Mouse (Mus musculus) liver, embryonic 16.5 days (tissue): Measurements from ENCODE around the gene 2510039O18Rik. TPM values are rescaled to one million over a fixed set of nuclear protein-coding genes. Genes with fewer than 3 reads are reported as not detected.

Source experiments
- ATAC-seq: fragments of 200-750 bp; cut with Nextera tagmentation; 2 replicates; pipeline ENCODE4 v1.8.0; 2017; ENCODE audit warnings: low read depth, mild to moderate bottlenecking, moderate number of reproducible peaks, moderate library complexity
- H3K27ac ChIP-seq: fragments of 300-500 bp; sonication (generic); 2 replicates; pipeline ENCODE4 v1.5.1; 2014; ENCODE audit warnings: mild to moderate bottlenecking, low read length
- H3K27me3 ChIP-seq: fragments of 300-500 bp; sonication (generic); 2 replicates; pipeline ENCODE4 v1.6.1; 2014; ENCODE audit warnings: low read depth, low read length, mixed read lengths; ENCODE audit not compliant: control insufficient read depth, insufficient read depth
- H3K36me3 ChIP-seq: fragments of 300-500 bp; sonication (generic); 2 replicates; pipeline ENCODE4 v1.6.1; 2014; ENCODE audit warnings: mild to moderate bottlenecking; ENCODE audit not compliant: control insufficient read depth, insufficient read depth
- H3K4me1 ChIP-seq: fragments of 300-500 bp; sonication (generic); 2 replicates; pipeline ENCODE4 v1.6.1; 2014; ENCODE audit warnings: low read depth, low read length, mixed read lengths; ENCODE audit not compliant: control insufficient read depth
- H3K4me2 ChIP-seq: fragments of 300-500 bp; sonication (generic); 2 replicates; pipeline ENCODE4 v1.6.1; 2014; ENCODE audit warnings: low read depth, low read length, mixed read lengths
- H3K4me3 ChIP-seq: fragments of 300-500 bp; sonication (generic); 2 replicates; pipeline ENCODE4 v1.5.1; 2014; ENCODE audit warnings: low read depth, mild to moderate bottlenecking, low read length
- H3K9ac ChIP-seq: fragments of 300-500 bp; sonication (generic); 2 replicates; pipeline ENCODE4 v1.6.1; 2014; ENCODE audit warnings: low read depth, low read length
- H3K9me3 ChIP-seq: fragments of 300-500 bp; sonication (generic); replicated peaks from 2 replicates; pipeline ENCODE4 v1.6.1; 2016; ENCODE audit warnings: low read length; ENCODE audit not compliant: control insufficient read depth
- WGBS: fragments of 180-500 bp; shearing (Covaris S2); extraction: QIAGEN DNeasy Blood & Tissue Kit; methylation state at CpG from one replicate; pipeline ENCODE4 v1.1.7; 2014; ENCODE audit not compliant: insufficient replicate concordance; 5-methylcytosine and 5-hydroxymethylcytosine counted together
- polyA plus RNA-seq: library from polyadenylated mRNA; unstranded; fragments of >200 nt; fragmentation: Nextera tagmentation; extraction: Ambion mirVana; gene quantifications from 2 replicates; pipeline ENCODE4 v1.2.1, GENCODE M21; 2015

2510039O18Rik gene
- polyA plus RNA-seq, 1 experiment from 2014 or later, result 5.8 TPM

GRCm38 (mm10) chr4:147993571-147994095, 52.9 kb downstream of the 2510039O18Rik start:
- Histone ChIP-seq H3K27ac (no peak overlapping the region), H3K36me3 (no peaks in the 10 kb centered on the region), H3K4me3 (no peak overlapping the region), H3K4me2 (no peak overlapping the region), H3K9ac (no peak overlapping the region), H3K4me1 (no peaks in the 10 kb centered on the region), H3K9me3 (no peaks in the 10 kb centered on the region), H3K27me3 (no peaks in the 10 kb centered on the region)
- WGBS, result 42% methylated on average over 7 of the region's 7 CpGs
- ATAC-seq, result no peak

GRCm38 (mm10) chr4:147995311-147995710, 54.6 kb downstream of the 2510039O18Rik start:
- H3K4me2 ChIP-seq, result no peak overlapping the region
- ATAC-seq, result no peak
- H3K4me1 ChIP-seq, result no peaks in the 10 kb centered on the region
- WGBS, result 61% methylated on average over 3 of the region's 3 CpGs
- H3K27ac ChIP-seq, result no peak overlapping the region
- H3K9ac ChIP-seq, result no peak overlapping the region
- no peaks in the 10 kb centered on the region for H3K9me3 ChIP-seq
- no peaks in the 10 kb centered on the region for H3K27me3 ChIP-seq
- H3K36me3 ChIP-seq, result no peaks in the 10 kb centered on the region
- H3K4me3 ChIP-seq, result no peak overlapping the region

Other genes starting within 250 kb of the 2510039O18Rik start
- not detected in 2 replicates for gene Zfp534, start 238.3 kb upstream of the 2510039O18Rik start, polyA plus RNA-seq
- gene Zfp984, start 131.1 kb upstream of the 2510039O18Rik start, polyA plus RNA-seq, result 3.2 and 3.4 TPM in 2 replicates
- gene Zfp933, start 92.5 kb upstream of the 2510039O18Rik start, polyA plus RNA-seq, result 1.3 and 1.5 TPM in 2 replicates
- 26.9 and 29.4 TPM in 2 replicates for gene Miip, start 72.1 kb upstream of the 2510039O18Rik start, polyA plus RNA-seq
- 1.8 and 2.0 TPM in 2 replicates for gene Fv1, start 71.9 kb upstream of the 2510039O18Rik start, polyA plus RNA-seq
- 15.9 and 16.2 TPM in 2 replicates for gene Mfn2, start 36.2 kb upstream of the 2510039O18Rik start, polyA plus RNA-seq
- 28.8 and 30.7 TPM in 2 replicates for gene Plod1, start 4.1 kb upstream of the 2510039O18Rik start, polyA plus RNA-seq
- gene Nppb, start 44.9 kb downstream of the 2510039O18Rik start, polyA plus RNA-seq, result not detected in 2 replicates
- not detected in 2 replicates for gene Nppa, start 59.8 kb downstream of the 2510039O18Rik start, polyA plus RNA-seq
- gene Clcn6, start 97.9 kb downstream of the 2510039O18Rik start, polyA plus RNA-seq, result 1.4 and 1.8 TPM in 2 replicates
- gene Mthfr, start 98.2 kb downstream of the 2510039O18Rik start, polyA plus RNA-seq, result 10.9 and 11.9 TPM in 2 replicates
- 9.2 and 9.4 TPM in 2 replicates for gene Agtrap, start 147.1 kb downstream of the 2510039O18Rik start, polyA plus RNA-seq
- gene Mad2l2, start 189.5 kb downstream of the 2510039O18Rik start, polyA plus RNA-seq, result 12.4 and 13.9 TPM in 2 replicates
- 0.04 TPM in 2 replicates for gene Draxin, start 189.8 kb downstream of the 2510039O18Rik start, polyA plus RNA-seq
- 10.6 and 11.4 TPM in 2 replicates for gene Fbxo6, start 211.2 kb downstream of the 2510039O18Rik start, polyA plus RNA-seq
- gene Fbxo44, start 219.6 kb downstream of the 2510039O18Rik start, polyA plus RNA-seq, result 0.63 and 0.71 TPM in 2 replicates
- gene Fbxo2, start 219.7 kb downstream of the 2510039O18Rik start, polyA plus RNA-seq, result not detected in 2 replicates